Mouse (Mus musculus) limb, embryonic 15.5 days (tissue): Measurements from ENCODE around the gene Lrrtm3. TPM values are rescaled to one million over a fixed set of nuclear protein-coding genes. Genes with fewer than 3 reads are reported as not detected.

Experiments
- ATAC-seq: fragments of 200-750 bp; cut with Nextera tagmentation; 2 replicates; pipeline ENCODE4 v1.8.0; 2017; ENCODE audit warnings: low read depth, moderate TSS enrichment; ENCODE audit not compliant: insufficient number of reproducible peaks, low FRiP score, low TSS enrichment
- H3K27ac ChIP-seq: fragments of 300-500 bp; sonication (generic); 2 replicates; pipeline ENCODE4 v1.5.1; 2015; ENCODE audit warnings: moderate library complexity, mild to moderate bottlenecking, inconsistent platforms
- H3K27me3 ChIP-seq: fragments of 300-500 bp; sonication (generic); 2 replicates; pipeline ENCODE4 v1.6.1; 2015; ENCODE audit warnings: inconsistent platforms
- H3K36me3 ChIP-seq: fragments of 300-500 bp; sonication (generic); 2 replicates; pipeline ENCODE4 v1.6.1; 2015; ENCODE audit warnings: inconsistent platforms
- H3K4me1 ChIP-seq: fragments of 300-500 bp; sonication (generic); 2 replicates; pipeline ENCODE4 v1.6.1; 2015; ENCODE audit warnings: inconsistent platforms
- H3K4me2 ChIP-seq: fragments of 300-500 bp; sonication (generic); 2 replicates; pipeline ENCODE4 v1.6.1; 2015; ENCODE audit warnings: mild to moderate bottlenecking, inconsistent platforms
- H3K4me3 ChIP-seq: fragments of 300-500 bp; sonication (generic); 2 replicates; pipeline ENCODE4 v1.5.1; 2015; ENCODE audit warnings: mild to moderate bottlenecking, inconsistent platforms
- H3K9ac ChIP-seq: fragments of 300-500 bp; sonication (generic); 2 replicates; pipeline ENCODE4 v1.6.1; 2015; ENCODE audit warnings: inconsistent platforms
- H3K9me3 ChIP-seq: fragments of 300-500 bp; sonication (generic); 2 replicates; pipeline ENCODE4 v1.6.1; 2016; ENCODE audit warnings: inconsistent platforms
- WGBS: fragments of 180-500 bp; shearing (Covaris S2); methylation state at CpG from one replicate; pipeline ENCODE4 v1.1.7; 2015; 5-methylcytosine and 5-hydroxymethylcytosine counted together
- polyA plus RNA-seq: library from polyadenylated mRNA; unstranded; fragments of >200 nt; fragmentation: Nextera tagmentation; extraction: Ambion mirVana; gene quantifications from 2 replicates; pipeline ENCODE4 v1.2.1, GENCODE M21; 2015

The Lrrtm3 gene
- polyA plus RNA-seq, 1 experiment from 2014 or later: 3.2 TPM

GRCm38 (mm10) chr10:64086567-64087391 lies 3.3 kb downstream of the Lrrtm3 start:
- WGBS: 6% methylated on average over 12 of the region's 12 CpGs
- Histone ChIP-seq H3K4me1 (peaks cover 11% of the 10 kb centered on the region; the same call in 1 of the 2 replicates), H3K4me2 (0 out of 2 replicates have a peak overlapping the region, but pooled peaks have one; percentile 64), H3K27ac (no peak overlapping the region), H3K4me3 (peak overlapping the region; percentile 9), H3K9ac (no peak overlapping the region), H3K9me3 (no peaks in the 10 kb centered on the region), H3K27me3 (peaks cover 45% of the 10 kb centered on the region), H3K36me3 (no peaks in the 10 kb centered on the region)
- ATAC-seq: no peak

- H3K4me1 ChIP-seq: peaks cover 11% of the 10 kb centered on the region; the same call in 1 of the 2 replicates
- no peak overlapping the region for H3K27ac ChIP-seq
- no peaks in the 10 kb centered on the region for H3K9me3 ChIP-seq
- no peak overlapping the region for H3K4me3 ChIP-seq
- 56% methylated on average over 16 of the region's 16 CpGs for WGBS
- H3K9ac ChIP-seq: no peak overlapping the region
- H3K36me3 ChIP-seq: no peaks in the 10 kb centered on the region
- peaks cover 42% of the 10 kb centered on the region for H3K27me3 ChIP-seq
- no peak for ATAC-seq
- no peak overlapping the region for H3K4me2 ChIP-seq
These were observed 3.9 kb downstream of the Lrrtm3 start for GRCm38 (mm10) chr10:64086183-64086566.

GRCm38 (mm10) chr10:64084465-64084864 lies 5.6 kb downstream of the Lrrtm3 start:
- no peaks in the 10 kb centered on the region for H3K36me3 ChIP-seq
- H3K9ac ChIP-seq: no peak overlapping the region
- H3K4me2 ChIP-seq: no peak overlapping the region
- ATAC-seq: no peak
- no peak overlapping the region for H3K27ac ChIP-seq
- peaks cover 8% of the 10 kb centered on the region; the same call in 1 of the 2 replicates for H3K4me1 ChIP-seq
- WGBS: 41% methylated on average over 4 of the region's 4 CpGs
- H3K9me3 ChIP-seq: no peaks in the 10 kb centered on the region
- peaks cover 38% of the 10 kb centered on the region for H3K27me3 ChIP-seq
- no peak overlapping the region for H3K4me3 ChIP-seq

- ATAC-seq: no peak
- Histone ChIP-seq H3K36me3 (no peaks in the 10 kb centered on the region), H3K9me3 (no peaks in the 10 kb centered on the region), H3K27me3 (peaks cover 34% of the 10 kb centered on the region), H3K4me2 (no peak overlapping the region), H3K4me1 (peaks cover 8% of the 10 kb centered on the region; the same call in 1 of the 2 replicates), H3K4me3 (no peak overlapping the region), H3K27ac (no peak overlapping the region), H3K9ac (no peak overlapping the region)
- 64% methylated on average over 11 of the region's 11 CpGs for WGBS
These were observed 6.3 kb downstream of the Lrrtm3 start for GRCm38 (mm10) chr10:64083813-64084212.

GRCm38 (mm10) chr10:64082345-64082744 lies 7.7 kb downstream of the Lrrtm3 start:
- no peak overlapping the region for H3K4me3 ChIP-seq
- no peaks in the 10 kb centered on the region for H3K9me3 ChIP-seq
- WGBS: 62% methylated on average over 3 of the region's 3 CpGs
- H3K36me3 ChIP-seq: no peaks in the 10 kb centered on the region
- no peak overlapping the region for H3K27ac ChIP-seq
- no peak overlapping the region for H3K4me2 ChIP-seq
- no peak overlapping the region for H3K9ac ChIP-seq
- H3K27me3 ChIP-seq: peaks cover 20% of the 10 kb centered on the region; the same call in 1 of the 2 replicates
- no peak for ATAC-seq
- 0 out of 2 replicates have a peak, but pooled peaks cover 4% of the 10 kb centered on the region for H3K4me1 ChIP-seq

GRCm38 (mm10) chr10:64076410-64077052 lies 13.5 kb downstream of the Lrrtm3 start:
- Histone ChIP-seq H3K4me3 (no peak overlapping the region), H3K4me2 (no peak overlapping the region), H3K9ac (no peak overlapping the region), H3K9me3 (no peaks in the 10 kb centered on the region), H3K4me1 (no peaks in the 10 kb centered on the region), H3K27me3 (no peaks in the 10 kb centered on the region), H3K36me3 (no peaks in the 10 kb centered on the region), H3K27ac (no peak overlapping the region)
- ATAC-seq: no peak
- WGBS: 41% methylated on average over 10 of the region's 10 CpGs

GRCm38 (mm10) chr10:64075944-64076343 lies 14.1 kb downstream of the Lrrtm3 start:
- Histone ChIP-seq H3K9ac (no peak overlapping the region), H3K27me3 (no peaks in the 10 kb centered on the region), H3K4me2 (no peak overlapping the region), H3K4me3 (no peak overlapping the region), H3K27ac (no peak overlapping the region), H3K4me1 (no peaks in the 10 kb centered on the region), H3K36me3 (no peaks in the 10 kb centered on the region), H3K9me3 (no peaks in the 10 kb centered on the region)
- no peak for ATAC-seq
- 29% methylated on average over 5 of the region's 5 CpGs for WGBS

GRCm38 (mm10) chr10:64063704-64064103 lies 26.4 kb downstream of the Lrrtm3 start:
- Histone ChIP-seq H3K4me2 (no peak overlapping the region), H3K27me3 (no peaks in the 10 kb centered on the region), H3K4me3 (no peak overlapping the region), H3K4me1 (no peaks in the 10 kb centered on the region), H3K36me3 (no peaks in the 10 kb centered on the region), H3K9me3 (no peaks in the 10 kb centered on the region), H3K9ac (no peak overlapping the region), H3K27ac (no peak overlapping the region)
- 79% methylated on average over 9 of the region's 9 CpGs for WGBS
- no peak for ATAC-seq

- Histone ChIP-seq H3K27me3 (no peaks in the 10 kb centered on the region), H3K4me2 (no peak overlapping the region), H3K36me3 (no peaks in the 10 kb centered on the region), H3K9me3 (no peaks in the 10 kb centered on the region), H3K9ac (no peak overlapping the region), H3K4me1 (no peaks in the 10 kb centered on the region), H3K4me3 (no peak overlapping the region), H3K27ac (no peak overlapping the region)
- no peak for ATAC-seq
- 46% methylated on average over 6 of the region's 6 CpGs for WGBS
These were observed 40.1 kb downstream of the Lrrtm3 start for GRCm38 (mm10) chr10:64049946-64050345.

GRCm38 (mm10) chr10:64049151-64049550 lies 40.9 kb downstream of the Lrrtm3 start:
- no peak overlapping the region for H3K4me3 ChIP-seq
- no peaks in the 10 kb centered on the region for H3K4me1 ChIP-seq
- H3K4me2 ChIP-seq: no peak overlapping the region
- no peaks in the 10 kb centered on the region for H3K36me3 ChIP-seq
- H3K27me3 ChIP-seq: no peaks in the 10 kb centered on the region
- H3K9me3 ChIP-seq: no peaks in the 10 kb centered on the region
- 43% methylated on average over 6 of the region's 6 CpGs for WGBS
- no peak overlapping the region for H3K27ac ChIP-seq
- ATAC-seq: no peak
- H3K9ac ChIP-seq: no peak overlapping the region

GRCm38 (mm10) chr10:64041892-64042291 lies 48.2 kb downstream of the Lrrtm3 start:
- Histone ChIP-seq H3K9me3 (no peaks in the 10 kb centered on the region), H3K36me3 (no peaks in the 10 kb centered on the region), H3K4me1 (peaks cover 22% of the 10 kb centered on the region), H3K27me3 (no peaks in the 10 kb centered on the region), H3K27ac (no peak overlapping the region), H3K4me3 (no peak overlapping the region), H3K9ac (no peak overlapping the region), H3K4me2 (no peak overlapping the region)
- no peak for ATAC-seq
- WGBS: 83% methylated on average over 11 of the region's 11 CpGs

- WGBS: 33% methylated on average over 7 of the region's 7 CpGs
- H3K36me3 ChIP-seq: no peaks in the 10 kb centered on the region
- H3K9ac ChIP-seq: no peak overlapping the region
- no peak for ATAC-seq
- no peak overlapping the region for H3K4me2 ChIP-seq
- H3K4me3 ChIP-seq: no peak overlapping the region
- no peaks in the 10 kb centered on the region for H3K9me3 ChIP-seq
- H3K27me3 ChIP-seq: no peaks in the 10 kb centered on the region
- H3K27ac ChIP-seq: no peak overlapping the region
- H3K4me1 ChIP-seq: peaks cover 22% of the 10 kb centered on the region
These were observed 48.9 kb downstream of the Lrrtm3 start for GRCm38 (mm10) chr10:64041218-64041617.
